Mouse (Mus musculus) bone marrow macrophage, adult 2 months (primary cell): ENCODE data around the gene Cog7. TPM values are rescaled to one million over a fixed set of nuclear protein-coding genes. Genes with fewer than 3 reads are reported as not detected.

Experiments used
- H3K27ac ChIP-seq: 2 replicates; pipeline ENCODE4 v1.5.1; 2012; ENCODE audit warnings: low read depth, low read length; ENCODE audit not compliant: insufficient read depth
- H3K4me1 ChIP-seq: 2 replicates; pipeline ENCODE4 v1.6.1; 2012; ENCODE audit warnings: low read length; ENCODE audit not compliant: control insufficient read depth, insufficient read depth
- H3K4me3 ChIP-seq: 2 replicates; pipeline ENCODE4 v1.5.1; 2012; ENCODE audit warnings: mild to moderate bottlenecking, low read length, moderate library complexity; ENCODE audit not compliant: insufficient read depth
- CTCF ChIP-seq: IDR thresholded peaks from 2 replicates; pipeline ENCODE4 v1.5.1; 2012; ENCODE audit warnings: low read depth, mild to moderate bottlenecking, low read length, moderate library complexity
- POLR2A ChIP-seq: IDR thresholded peaks from 2 replicates; pipeline ENCODE4 v1.6.1; 2012; ENCODE audit warnings: mild to moderate bottlenecking, low read depth, low read length, borderline replicate concordance
- polyA plus RNA-seq: library from polyadenylated mRNA; stranded (reverse); fragments of >200 nt; gene quantifications from 2 replicates; pipeline ENCODE4 v1.2.4, GENCODE M21; 2012; ENCODE audit not compliant: missing spikeins, insufficient read depth, insufficient read length

The Cog7 gene
- polyA plus RNA-seq, 1 experiment = 25.3 TPM

DNA sequence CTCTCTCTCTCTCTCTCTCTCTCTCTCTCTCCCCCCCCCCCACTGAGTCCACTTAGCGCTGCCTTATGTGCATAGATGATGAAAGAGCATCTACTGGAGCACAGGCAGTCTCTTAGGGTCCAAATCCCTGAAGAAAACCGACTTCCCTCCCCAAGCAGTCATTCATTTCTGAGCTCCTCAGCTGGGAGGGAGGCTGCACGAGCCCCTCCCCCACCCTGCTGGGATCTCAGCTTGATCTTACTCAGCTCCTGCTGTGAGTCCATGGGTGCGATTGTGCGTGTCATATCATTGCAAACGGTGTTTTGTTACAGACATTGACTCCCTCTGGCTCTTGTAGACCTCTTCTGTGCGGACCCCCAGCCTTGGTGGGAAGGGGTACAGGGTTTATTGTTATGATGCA, 81.6 kb downstream of the Cog7 start:
- Histone ChIP-seq H3K4me1 (no peaks in the 10 kb centered on the region), H3K4me3 (no peak overlapping the region), H3K27ac (no peak overlapping the region)
- no peak for TF ChIP-seq POLR2A
- TF ChIP-seq CTCF = no peak

DNA sequence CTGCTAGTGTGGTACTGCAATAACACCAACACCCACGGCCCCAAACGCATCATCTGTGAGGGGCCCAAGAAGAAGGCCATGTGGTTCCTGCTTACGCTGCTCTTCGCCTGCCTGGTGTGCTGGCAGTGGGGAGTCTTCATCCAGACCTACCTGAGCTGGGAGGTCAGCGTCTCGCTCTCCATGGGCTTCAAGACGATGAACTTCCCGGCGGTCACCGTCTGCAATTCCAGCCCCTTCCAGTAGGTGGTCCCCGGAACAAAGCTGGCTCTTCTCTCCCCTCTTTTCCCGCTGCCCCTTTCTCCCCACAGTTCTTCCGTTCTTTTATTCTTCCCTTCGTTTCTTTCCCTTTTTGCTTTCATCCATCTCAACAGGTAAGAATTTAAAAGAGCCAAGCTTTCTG, 82.2 kb downstream of the Cog7 start:
- TF ChIP-seq CTCF (no peak), POLR2A (no peak)
- Histone ChIP-seq H3K4me1 (no peaks in the 10 kb centered on the region), H3K4me3 (no peak overlapping the region), H3K27ac (no peak overlapping the region)

DNA sequence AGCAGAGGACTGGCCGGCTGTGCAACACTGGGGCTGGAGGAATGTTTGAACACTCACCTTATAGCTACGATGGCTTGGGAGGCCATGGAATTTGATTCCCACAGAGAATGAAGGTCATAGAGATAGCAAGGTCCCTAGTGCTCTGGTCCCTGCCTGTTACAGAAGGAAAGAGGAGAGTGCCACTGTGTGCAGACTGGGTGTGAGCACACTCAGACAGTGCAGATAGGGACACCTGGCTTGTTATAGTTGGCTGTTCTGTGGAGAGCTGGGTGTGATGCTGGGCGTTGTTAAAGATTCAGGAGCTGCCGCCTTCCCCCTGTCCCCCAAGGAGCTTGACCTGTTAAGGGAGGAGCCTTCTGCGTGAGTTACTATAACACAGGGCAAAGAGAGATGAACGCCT, 84.8 kb downstream of the Cog7 start:
- no peak for TF ChIP-seq CTCF
- no peak for TF ChIP-seq POLR2A
- Histone ChIP-seq H3K27ac (no peak overlapping the region), H3K4me3 (no peak overlapping the region), H3K4me1 (no peaks in the 10 kb centered on the region)

DNA sequence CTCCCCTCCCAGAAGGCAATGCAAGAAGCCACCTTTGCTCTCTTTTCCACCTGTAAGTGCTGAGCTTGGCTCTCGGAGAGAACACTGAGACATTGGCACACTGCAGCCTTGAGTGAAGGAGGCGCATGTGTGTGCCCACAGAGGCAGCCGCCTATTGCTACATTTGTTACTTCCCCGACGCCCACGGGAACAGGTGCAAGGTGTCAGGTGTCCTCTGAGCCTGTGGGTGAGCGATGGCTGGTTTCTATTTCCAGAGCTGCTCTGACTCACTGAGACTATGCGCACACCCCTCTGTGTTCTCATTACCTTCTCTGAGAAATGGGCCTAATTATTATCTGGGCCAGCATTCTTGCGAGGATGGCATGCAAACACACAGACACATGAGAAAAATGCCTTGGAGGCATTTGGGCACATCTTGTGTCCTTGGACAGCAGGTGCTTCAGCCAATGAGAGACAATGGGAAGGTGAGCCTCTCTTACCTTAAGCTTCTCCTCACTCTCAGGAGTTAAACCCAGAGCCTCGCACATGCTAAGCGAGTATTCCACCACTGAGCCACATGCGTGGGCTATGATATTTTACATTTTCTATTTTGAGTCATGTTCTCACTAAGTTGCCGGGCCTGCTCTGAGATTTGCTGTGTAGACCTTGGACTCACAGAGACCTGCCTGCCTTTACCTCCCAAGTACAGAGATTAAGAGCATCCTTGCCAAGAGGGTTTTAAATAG, 90.7 kb downstream of the Cog7 start:
- H3K4me1 ChIP-seq = no peaks in the 10 kb centered on the region

DNA sequence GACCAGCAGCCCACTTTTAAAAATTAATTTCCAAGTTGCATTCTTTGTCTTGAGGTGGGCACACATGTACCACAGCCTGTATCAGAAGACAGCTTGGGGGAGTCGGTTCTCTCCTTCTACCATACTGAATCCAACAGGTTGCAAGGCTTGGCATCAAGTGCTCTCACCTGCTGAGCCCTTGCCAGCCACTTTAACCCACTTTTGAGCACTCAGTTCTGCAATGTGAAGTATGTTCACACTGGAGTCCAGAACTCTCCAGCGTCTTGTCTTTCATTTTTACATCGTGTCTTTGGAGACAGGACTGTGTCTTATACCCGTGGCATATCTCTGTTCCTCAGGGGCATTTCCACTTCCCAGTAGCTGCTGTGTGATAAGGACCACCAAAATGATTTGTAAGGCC, 101.3 kb downstream of the Cog7 start:
- TF ChIP-seq CTCF (no peak), POLR2A (no peak)
- Histone ChIP-seq H3K27ac (no peak overlapping the region), H3K4me1 (no peaks in the 10 kb centered on the region), H3K4me3 (no peak overlapping the region)

More for the DNA sequence above, 90.7 kb downstream of the Cog7 start:
- H3K27ac ChIP-seq = no peak overlapping the region
- H3K4me3 ChIP-seq = no peak overlapping the region
- no peak for TF ChIP-seq POLR2A
- no peak for TF ChIP-seq CTCF

DNA sequence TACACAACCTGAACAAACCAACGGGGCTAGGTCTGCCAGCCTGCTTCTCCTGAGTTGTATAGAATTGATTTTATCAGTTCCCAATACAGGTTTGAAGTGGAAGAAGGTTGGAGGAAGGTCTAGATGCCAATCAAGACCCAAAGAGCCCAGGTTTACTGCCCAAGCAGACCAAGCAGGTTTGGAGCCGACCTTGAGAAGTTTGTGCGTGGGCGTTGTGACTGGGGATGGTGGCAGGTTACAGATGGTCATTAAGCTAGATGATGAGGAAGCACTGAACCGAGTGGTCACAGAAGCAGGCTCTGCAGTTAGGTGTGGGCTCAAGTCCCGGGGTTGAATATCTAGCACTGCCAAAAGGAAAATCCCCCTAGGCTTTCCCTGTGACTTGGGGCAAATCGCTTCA, 106.7 kb downstream of the Cog7 start:
- TF ChIP-seq POLR2A (no peak), CTCF (no peak)
- no peaks in the 10 kb centered on the region for H3K4me1 ChIP-seq
- no peak overlapping the region for H3K27ac ChIP-seq
- no peak overlapping the region for H3K4me3 ChIP-seq

DNA sequence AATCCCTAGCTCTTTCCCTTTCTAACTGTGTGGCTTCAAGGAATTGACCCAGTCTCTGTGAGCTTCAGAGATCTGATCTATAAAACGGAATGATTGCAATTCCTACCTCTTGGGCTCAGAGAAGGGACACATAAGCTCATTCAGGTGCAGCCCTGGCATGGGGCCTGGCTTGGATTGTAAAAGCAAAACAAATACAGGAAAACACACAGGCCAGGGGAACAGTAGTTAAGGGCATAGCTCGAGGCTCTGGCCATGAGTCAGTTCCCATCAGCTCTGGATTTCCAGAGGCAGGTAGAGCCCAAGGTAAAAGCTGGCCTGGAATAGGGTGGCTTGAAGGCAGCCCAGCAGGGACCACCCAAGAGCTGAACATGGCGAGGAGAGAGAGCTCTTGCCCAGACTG, 107.5 kb downstream of the Cog7 start:
- no peaks in the 10 kb centered on the region for H3K4me1 ChIP-seq
- no peak overlapping the region for H3K4me3 ChIP-seq
- H3K27ac ChIP-seq = no peak overlapping the region
- TF ChIP-seq POLR2A (no peak), CTCF (no peak)

DNA sequence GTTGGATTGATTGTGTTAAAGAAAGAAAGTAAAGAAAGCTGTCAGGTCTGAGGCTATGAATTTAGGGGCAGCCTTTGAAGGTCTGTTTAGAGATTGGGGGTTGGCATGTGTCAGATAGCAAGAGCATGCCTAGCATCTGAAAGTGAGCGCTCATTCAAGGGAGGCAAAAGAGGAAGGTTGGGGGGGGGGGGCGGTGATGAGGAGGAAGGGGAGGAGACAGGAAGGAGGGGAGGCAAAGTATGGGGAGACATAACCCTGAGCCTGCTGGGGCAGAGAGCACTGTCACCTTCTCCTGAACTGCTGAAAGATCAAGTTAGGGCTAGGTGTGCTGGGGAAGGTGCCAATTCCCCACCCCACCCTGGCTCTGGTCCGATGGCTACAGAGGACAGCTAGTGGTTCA, 109.9 kb downstream of the Cog7 start:
- no peaks in the 10 kb centered on the region for H3K4me1 ChIP-seq
- no peak for TF ChIP-seq CTCF
- no peak overlapping the region for H3K27ac ChIP-seq
- H3K4me3 ChIP-seq = no peak overlapping the region

DNA sequence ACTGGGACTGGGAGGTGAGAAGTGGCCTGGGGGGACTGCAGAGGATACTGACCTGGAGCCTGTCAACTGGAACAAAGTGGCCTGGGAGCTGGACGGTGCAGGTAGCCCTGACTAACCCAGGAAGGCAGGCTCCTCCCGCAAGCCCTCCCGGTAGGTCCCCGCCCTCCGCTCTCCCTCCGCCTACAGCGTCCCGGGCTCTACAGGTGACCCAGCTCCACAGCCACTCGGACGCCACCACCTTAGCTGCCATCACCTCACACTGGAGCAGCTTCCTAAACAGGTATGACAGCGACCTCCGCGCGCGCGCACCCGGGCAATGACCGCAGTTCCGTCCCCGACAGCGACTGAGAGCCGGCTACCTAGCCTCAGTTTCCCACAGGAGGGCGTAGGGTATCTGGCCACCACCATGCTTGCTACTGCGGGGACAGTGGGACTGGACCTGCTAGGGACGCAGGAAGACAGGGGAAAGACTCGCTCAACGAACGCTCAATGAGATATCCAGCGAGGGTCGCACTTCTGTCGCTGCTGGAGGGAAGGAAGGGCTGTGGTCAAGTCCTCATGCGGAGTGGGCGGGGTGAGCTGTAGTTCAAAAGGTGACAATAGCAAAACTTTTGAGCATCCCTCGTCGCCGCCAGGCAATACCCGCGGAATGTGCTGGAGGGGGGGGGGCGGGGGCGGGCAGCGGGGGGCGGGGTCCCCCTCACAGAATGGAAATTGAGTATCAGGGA, 116.5 kb downstream of the Cog7 start, which contains the start of gene Scnn1b:
Gene Scnn1b (plus strand): TSS at position 181 of the 728 bp plus-strand sequence.
- Histone ChIP-seq H3K27ac (no peak within 1 kb of the TSS), H3K4me3 (no peak within 1 kb of the TSS), H3K4me1 (no peaks in the 10 kb centered on the region)
- TF ChIP-seq CTCF = no peak
- TF ChIP-seq POLR2A = no peak

DNA sequence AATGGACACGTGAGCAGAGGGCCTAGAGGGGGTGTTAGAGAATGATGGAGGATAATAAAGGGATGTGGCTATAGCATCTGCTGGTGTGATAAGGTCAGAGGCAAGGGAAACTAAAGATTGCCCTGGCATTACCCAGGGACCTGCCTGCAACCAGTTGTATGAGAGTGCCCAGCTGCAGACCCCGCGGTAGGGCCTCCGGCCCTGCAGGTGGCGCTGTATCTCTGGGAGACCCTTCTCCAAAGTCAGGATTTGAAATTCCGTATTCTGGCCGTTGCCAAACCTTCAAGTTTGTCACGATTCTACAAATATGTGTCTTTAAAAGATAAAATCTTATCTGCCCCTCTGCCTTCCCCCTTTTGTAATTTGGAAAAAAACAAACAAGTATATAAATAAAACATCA, 122.6 kb downstream of the Cog7 start:
- no peaks in the 10 kb centered on the region for H3K4me1 ChIP-seq
- no peak overlapping the region for H3K4me3 ChIP-seq
- H3K27ac ChIP-seq = no peak overlapping the region
- TF ChIP-seq CTCF = no peak
- no peak for TF ChIP-seq POLR2A
